Mouse (Mus musculus): ENCODE results near the gene Ly6c1. TPM values are rescaled to one million over a fixed set of nuclear protein-coding genes. Genes with fewer than 3 reads are reported as not detected.

The Ly6c1 gene
- 0.38 and 1.0 TPM in 2 replicates for polyA plus RNA-seq (2012; rRNA removed)

DNA sequence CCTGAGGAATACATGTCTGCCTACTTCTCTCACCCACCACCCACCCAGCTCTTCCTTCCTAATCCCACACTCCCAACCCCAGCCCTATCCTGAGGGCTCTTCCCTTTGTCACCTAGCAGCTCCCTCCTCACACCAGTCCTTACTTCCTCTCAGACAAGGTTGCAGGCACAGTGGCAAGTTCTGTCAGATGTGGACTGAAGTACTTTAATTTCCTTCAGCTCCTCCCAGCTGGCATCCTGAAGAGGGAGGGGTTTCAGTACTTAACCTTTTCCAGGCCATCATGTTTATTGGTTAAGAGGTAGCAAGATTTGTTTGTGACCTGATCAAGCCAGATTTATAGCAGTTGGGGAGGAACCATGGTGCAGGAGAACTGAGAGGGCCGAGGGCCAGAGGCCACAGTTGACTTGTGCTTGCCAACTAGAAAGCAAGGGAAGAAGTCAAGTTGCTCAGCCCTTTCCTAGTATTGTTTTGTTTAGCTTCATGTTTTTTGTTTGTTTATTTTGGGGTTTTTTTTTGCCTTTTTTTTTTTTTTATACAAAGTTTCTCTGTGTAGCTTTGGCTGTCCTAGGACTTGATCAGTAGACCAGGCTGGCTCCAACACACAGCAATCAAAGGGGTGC lies at the start of gene Ly6c1:
Gene Ly6c1 (minus strand): TSS at position 189 of the 620 bp plus-strand sequence.

Other genes starting within 250 kb of the Ly6c1 start
- gene Gml2, start 229.8 kb downstream of the Ly6c1 start, polyA plus RNA-seq (2012; rRNA removed) = 0.26 TPM in 1 of 2 replicates, not detected in the other
- 0.06 TPM in 1 of 2 replicates, not detected in the other for gene 2010109I03Rik, start 151.8 kb downstream of the Ly6c1 start, polyA plus RNA-seq (2012; rRNA removed)
- gene Ly6i, start 65.4 kb downstream of the Ly6c1 start, polyA plus RNA-seq (2012; rRNA removed) = not detected in 2 replicates
- 0.06 and 0.53 TPM in 2 replicates for gene Ly6a, start 50.8 kb downstream of the Ly6c1 start, polyA plus RNA-seq (2012; rRNA removed)
- gene Ly6c2, start 63.1 kb upstream of the Ly6c1 start, polyA plus RNA-seq (2012; rRNA removed) = 0.06 TPM in 1 of 2 replicates, not detected in the other
- not detected in 2 replicates for gene Ly6g, start 106.4 kb upstream of the Ly6c1 start, polyA plus RNA-seq (2012; rRNA removed)
- gene BC025446, start 167.5 kb upstream of the Ly6c1 start, polyA plus RNA-seq (2012; rRNA removed) = 0.06 and 0.11 TPM in 2 replicates
- not detected in 2 replicates for gene Ly6f, start 219.6 kb upstream of the Ly6c1 start, polyA plus RNA-seq (2012; rRNA removed)